Mouse (Mus musculus) T-helper 2 cell (primary cell): Measurements from ENCODE around the gene Eya2.
"Not testable (repeated sequence)": the region's sequence is repeated elsewhere in the genome, so short reads cannot be mapped to it uniquely, and the experiment has no call there.

Experiments
- in situ Hi-C: fragments of 300-600 bp; cut with MboI, MseI; formaldehyde crosslinking; loops from one replicate; pipeline ENCODE4 v1.15.1; 2025; ENCODE audit warnings: high pct_unique_total_duplicates

The Eya2 gene

DNA sequence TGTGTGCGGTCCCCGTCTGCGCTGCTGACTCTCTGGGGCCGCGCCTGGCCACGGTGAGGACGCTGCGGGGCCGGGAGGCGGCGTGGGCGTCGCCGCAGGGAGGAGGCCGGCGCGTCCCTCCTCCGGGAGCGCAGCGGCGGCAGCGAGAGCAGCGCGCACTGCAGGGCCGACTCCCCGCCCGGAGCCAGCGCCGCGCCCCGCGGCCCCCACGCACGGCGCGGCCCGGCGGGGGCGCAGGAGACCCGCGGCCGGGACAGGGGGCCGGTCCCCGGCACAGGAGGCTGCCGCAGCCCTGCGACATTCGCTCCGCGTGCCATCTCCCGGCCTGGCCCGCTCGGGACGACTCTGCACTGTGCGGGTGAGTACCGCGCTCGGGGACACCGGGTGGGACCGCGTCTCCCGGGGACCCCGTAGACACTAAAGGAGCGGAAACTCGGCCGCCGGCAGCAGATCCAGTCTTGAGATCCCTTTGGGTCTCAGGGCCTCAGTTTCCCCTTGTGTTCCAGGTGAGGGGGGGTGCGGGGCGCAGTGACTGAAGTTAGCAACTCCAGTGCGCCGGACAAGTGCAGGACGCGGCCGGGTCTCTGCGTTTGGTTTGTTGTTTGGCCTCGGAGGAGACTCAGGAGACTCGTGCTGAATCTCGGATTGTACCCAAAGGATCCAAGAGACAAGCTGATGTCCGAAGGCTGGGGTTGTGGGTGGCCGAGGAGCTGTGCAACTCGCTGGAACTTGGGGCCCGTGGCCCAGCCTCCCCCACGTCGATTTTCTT is at the start of gene Eya2:
Gene Eya2, plus strand, starts transcription at position 126 of the 769 bp plus-strand sequence.
- in situ Hi-C loops, result no loop called here

DNA sequence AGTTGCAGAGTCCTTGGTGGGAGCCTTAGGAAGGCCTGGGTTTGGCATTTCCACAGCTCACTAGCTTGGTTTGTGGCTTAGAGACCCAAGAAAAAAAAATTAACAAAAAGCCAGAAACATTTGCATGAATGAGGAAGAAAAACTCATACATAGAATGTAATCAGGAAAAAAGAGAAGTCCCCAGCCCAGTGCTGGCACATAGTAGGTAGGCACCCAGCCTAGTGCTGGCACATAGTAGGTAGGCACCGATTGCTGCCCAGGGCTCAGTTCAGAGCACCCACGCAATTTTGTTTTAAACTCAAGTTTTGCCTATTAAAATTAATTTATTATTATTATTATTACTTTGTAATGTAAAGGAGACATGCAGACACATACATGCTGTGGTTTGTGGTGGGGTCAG is 49.1 kb upstream of the Eya2 start:
- in situ Hi-C loops, result no loop called here

DNA sequence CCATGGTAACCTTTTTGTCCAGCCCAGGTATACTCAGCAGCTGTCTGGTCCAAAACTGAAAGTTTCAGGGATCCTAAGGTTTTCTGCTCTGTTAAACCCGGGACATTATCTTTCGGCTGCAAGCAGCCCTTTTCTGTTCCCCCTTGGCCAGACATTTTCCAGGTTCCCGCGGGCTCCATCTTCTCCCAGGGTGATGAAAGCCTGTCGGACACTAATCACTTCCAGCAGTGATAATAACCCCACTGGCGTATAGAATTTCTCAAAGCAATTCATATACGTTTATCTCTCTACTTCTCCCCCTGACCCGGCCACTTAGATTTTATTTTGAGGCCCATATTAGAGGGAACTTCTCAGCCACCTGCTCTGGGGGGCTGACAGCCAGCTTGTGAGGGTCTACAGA is 48.5 kb upstream of the Eya2 start:
- in situ Hi-C loops, result no loop called here

DNA sequence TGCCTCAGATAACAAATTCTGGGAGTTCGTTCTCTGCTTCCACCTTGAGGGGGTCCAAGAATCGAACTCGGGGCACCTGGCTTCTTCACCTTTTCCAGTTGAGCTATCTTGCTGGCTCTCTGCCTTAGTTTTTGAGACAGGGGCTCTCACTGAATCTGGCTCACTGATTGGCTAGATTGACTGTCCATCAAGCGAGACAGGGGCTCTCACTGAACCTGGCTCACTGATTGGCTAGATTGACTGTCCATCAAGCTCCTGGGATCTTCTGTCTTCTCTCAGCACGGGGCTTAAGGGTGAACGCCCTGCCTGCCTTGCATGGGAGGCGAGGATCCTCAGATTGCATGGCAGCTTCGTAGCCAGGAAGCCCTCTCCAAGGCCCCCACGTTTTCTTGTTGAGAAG is 47.4 kb upstream of the Eya2 start:
- in situ Hi-C loops, result no loop called here

DNA sequence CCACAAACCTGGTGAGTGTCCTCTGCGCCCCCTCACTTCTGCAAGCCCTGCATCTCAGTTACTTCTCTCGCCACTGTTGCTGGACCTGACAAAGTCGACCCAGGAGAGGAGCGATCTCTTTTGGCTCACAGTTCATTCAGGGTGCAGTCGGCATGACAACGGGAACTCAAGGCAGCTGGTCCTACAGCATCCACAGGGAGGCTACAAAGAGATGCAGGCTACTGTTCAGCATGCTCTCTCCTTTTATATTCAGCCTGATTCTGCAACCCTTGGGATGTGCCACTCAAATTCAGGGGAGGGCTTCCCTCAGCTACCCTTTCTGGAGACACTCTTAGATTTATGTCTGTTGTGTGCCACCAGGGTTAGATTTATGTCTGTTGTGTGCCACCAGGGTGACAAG is 46.2 kb upstream of the Eya2 start:
- in situ Hi-C loops, result no loop called here

DNA sequence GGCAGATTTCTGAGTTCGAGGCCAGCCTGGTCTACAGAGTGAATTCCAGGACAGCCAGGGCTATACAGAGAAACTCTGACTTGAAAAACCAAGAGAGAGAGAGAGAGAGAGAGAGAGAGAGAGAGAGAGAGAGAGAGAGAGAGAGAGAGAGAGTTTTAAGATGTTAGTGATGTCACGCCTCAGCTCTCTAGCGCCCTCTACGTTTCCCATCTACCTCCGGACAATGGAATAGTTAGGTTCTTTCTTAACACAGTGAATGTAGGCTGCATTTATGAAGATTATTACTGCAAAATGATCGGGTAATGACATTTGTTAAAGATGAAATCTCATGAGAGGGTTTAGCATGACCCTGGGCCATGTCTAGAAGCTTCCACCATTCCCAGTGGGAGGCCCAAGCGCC is 44.4 kb upstream of the Eya2 start:
- in situ Hi-C loops, result not testable (repeated sequence)

DNA sequence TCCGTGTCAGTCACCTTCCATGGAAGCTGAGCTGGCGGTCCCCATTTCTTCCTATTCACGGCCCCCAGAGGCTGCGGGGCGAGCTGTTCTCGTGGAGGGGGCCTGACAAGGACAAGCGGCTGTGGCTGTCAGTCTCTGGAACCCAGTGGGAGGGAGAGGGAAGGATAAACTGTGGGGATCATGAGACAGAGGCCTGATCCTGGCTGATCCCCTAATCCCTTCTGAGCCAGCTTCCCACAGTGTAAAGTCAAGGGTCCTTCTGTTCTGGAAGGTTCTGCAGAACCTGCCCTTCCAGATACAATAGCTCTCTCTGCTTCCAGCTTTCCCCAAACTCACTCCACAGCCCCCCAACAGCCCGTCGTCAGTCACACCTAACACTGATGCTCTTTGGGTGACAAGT is 40.8 kb upstream of the Eya2 start:
- in situ Hi-C loops, result no loop called here

DNA sequence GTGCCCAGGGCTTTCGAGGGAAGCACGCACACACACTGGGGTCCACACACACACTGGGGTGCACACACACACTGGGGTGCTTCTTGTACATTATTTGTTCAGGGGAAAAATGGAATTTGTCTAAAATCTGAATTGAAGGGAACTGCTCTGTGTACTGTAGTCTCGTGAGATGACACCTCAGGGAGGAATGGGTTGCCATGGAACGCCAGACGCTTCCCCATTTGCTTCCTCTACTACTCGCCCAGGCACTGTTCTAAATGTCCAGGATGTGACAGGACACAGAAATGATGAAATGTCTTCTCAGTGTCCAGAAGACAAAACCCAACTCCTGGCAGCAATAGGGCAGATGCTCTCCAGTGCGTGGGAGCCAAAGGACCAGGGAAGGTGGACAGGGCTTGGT is 37.6 kb upstream of the Eya2 start:
- in situ Hi-C loops, result no loop called here

DNA sequence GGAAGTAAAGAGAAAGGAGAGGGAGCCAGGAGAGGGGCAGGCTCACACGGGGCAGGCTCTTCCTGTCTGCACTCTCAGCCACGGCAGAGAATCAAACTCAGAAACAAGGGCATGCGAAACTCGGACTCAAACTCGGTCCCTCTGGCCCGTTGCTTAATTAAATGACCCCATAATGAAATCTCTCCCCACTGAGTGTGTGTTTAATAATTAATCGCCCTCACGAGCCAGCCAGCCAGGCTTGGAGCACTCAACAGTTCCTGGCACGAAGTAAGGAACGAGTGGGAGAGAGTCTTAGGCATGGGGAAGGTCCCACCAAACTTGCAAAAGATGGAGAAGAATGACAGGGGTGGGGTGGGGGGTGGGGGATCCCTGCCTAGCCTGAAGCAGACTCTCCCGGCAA is 35.9 kb upstream of the Eya2 start:
- in situ Hi-C loops, result no loop called here

DNA sequence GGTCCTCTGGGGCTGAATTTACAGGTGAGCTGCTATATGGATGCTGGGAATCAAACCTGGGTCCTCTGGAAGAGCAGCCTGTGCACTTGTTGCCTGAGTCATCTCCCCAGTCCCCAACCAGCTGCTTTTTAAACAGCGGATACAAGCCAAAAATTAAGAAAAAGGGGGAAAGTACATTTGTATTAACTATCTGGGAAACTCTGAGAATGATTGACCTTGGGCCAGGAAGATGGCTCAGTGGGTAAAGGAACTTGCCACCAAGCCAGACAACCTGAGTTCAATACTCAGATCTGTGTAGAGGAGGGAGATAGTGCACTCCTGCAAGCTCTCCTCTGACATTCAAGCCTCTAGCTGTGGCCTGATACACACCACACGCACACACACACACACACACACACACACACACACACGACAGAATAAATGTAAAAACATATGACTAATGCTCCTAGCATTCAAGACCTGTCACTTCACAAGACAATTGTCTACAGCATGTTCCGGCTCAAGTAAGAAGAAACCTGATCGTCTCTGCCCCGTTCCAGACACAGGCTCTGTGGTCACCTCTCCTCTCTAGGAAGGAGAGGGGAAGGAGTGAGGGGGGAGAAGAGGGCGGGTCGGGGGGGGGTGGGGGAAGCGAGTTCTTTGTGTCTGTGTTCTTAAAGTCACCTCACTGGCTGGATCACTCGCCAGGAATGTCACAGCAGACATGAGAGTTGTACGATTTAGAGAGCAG is 35.2 kb upstream of the Eya2 start:
- in situ Hi-C loops, result loop anchor here (10.0 kb wide), 1 partner anchor 1995 kb away; no protein-coding TSS in a partner anchor

DNA sequence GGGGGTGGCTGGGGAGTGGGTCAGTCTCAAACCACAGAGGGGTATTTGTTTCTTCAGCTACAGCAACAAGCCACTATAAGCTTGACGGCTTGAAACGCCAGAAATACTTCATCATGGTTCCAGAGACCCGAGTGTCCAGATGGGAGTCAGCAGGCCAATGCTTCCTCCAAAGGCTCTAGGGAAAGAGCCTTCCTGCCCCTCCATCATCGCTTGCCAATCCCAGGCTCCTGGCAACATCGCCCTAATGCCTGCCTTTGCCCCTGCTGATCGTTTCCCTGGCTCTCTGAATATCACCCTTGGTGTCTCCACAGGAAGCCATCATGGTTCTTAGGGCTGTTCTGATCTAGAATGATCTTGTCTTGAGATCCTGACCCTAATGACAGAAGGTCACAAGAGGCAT is 33.0 kb upstream of the Eya2 start:
- in situ Hi-C loops, result loop anchor here (10.0 kb wide), 1 partner anchor 1993 kb away; no protein-coding TSS in a partner anchor

DNA sequence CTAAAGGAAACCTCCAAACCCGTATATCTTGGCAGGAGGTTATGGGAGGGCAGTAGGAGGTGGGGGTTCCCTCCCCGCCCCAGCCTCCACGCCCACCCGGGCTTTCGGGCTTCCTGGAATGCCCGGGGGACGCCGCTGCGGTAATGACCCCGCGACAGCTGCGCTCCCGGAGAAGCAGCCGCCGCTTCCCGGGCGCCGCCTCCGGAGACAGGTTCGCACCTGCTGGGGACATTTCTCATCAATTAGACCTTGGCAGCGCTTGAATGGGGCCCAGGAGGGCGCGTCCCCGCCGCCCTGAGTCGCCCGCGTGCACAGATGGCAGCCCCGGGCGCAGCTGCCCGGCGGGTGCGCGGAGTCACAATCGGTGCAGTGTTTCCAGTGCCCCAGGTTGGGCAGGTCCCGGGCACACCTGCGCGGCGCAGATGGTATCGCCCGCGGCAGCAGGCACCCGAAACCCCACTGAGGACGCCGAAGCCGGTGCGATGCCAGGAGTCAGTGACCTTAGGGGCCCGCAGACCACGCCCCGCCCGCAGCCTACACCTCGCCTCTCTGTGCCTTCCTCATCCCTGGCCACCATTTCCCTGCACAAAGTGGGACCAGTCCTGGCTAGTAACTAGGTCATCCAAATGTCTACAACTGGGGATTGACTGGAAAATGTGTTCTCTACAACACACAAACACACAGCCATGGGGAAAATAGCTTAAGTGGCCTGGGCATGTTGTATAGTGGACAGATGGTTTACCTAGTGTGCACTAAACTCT is 31.4 kb upstream of the Eya2 start:
- in situ Hi-C loops, result loop anchor here (10.0 kb wide), 1 partner anchor 1991 kb away; no protein-coding TSS in a partner anchor

DNA sequence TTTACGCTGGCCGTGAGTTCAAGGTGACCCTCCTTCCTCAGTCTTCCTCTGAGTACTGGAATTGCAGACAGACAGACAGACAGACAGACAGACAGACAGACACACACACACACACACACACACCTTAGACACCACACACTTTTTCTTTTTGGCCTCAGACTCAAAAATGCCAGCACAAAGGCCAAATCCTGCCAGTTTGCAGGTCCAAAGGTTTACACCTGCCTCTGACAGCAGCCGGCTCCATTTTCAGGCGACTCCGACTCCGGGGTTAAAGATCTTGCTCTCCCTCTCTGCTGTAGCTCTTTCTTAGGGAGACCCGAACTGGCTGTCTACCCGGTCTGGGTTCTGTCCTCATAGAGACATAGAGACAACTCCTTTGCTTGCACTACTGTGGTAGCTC is 30.7 kb upstream of the Eya2 start:
- in situ Hi-C loops, result loop anchor here (10.0 kb wide), 1 partner anchor 1991 kb away; no protein-coding TSS in a partner anchor

DNA sequence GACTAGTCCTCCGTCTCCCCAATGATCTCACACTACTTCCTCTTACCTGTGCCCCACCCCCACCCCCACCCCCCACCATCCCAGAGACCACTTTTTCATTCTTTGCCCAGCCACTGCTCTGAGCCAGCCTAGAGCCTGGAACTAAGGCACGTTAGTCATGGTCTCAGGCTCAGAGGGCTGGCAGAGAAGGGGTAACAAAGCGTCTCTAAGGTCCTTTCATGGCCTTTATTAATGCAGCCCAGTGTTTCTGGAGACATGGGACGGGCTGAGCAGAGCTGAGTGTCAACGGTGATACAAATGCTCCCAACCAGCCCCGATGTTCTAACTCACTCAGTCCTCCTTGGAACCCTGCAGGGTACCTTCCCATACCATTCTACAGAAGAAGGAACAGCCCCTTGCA is 30.2 kb upstream of the Eya2 start:
- in situ Hi-C loops, result loop anchor here (10.0 kb wide), 1 partner anchor 1990 kb away; no protein-coding TSS in a partner anchor

DNA sequence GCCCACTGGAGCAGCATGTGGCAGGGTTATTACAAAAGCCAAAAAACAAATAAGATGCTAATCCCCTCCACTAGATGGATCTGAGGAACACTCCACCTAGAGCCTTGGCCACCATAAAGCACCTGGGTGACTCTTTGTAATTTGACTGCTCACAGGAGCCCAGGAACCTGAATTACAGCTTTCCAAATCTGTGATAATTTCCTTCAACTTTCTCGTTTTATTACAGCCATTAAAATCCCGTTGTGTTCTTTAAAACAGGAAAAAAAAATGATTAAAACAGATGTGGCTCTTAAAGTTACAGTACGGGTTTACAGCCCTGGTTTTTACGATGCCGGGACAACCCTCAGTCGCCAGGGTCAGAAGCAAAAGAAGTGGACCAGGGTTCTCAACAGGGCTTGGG is 27.9 kb upstream of the Eya2 start:
- in situ Hi-C loops, result loop anchor here (10.0 kb wide), 1 partner anchor 1988 kb away; no protein-coding TSS in a partner anchor

DNA sequence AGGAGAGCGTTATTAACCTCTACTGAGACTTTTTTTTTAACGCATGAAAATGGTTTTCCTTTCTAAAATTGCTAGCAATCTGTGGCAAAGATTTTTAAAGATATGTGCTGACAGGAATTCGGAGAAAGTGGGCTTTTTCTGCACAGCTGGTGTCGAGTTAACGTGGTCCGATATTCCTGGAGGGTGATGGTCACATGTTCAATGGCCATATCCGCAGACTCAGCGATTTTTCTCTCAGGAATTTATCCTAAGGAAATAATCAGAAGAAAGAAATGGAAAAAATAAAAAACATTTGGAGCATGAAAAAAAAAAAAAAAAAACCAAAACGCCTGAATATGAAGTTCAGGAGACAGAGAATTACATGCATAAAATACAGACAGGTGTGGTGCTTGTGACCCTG is 27.0 kb upstream of the Eya2 start:
- in situ Hi-C loops, result loop anchor here (10.0 kb wide), 1 partner anchor 1987 kb away; no protein-coding TSS in a partner anchor

DNA sequence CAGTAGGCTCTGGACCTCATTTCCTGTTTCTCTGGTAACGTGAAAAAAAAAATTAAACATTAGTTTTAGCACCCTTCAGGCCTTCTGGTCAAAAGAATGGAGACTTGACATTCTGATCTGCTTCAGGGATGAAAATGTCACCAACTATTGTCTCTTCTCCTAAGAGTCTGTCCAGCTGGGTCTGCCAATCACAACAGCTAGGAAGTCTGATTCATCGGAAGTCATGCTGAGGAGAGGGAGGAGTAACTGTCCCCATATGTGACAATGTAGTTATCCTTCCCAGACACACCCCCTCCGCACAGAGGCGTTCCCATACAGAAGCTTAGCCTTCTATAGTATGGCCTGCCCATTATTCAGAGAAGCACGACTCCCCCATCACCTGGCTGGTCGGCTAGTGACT is 25.9 kb upstream of the Eya2 start:
- in situ Hi-C loops, result loop anchor here (10.0 kb wide), 1 partner anchor 1986 kb away; no protein-coding TSS in a partner anchor

DNA sequence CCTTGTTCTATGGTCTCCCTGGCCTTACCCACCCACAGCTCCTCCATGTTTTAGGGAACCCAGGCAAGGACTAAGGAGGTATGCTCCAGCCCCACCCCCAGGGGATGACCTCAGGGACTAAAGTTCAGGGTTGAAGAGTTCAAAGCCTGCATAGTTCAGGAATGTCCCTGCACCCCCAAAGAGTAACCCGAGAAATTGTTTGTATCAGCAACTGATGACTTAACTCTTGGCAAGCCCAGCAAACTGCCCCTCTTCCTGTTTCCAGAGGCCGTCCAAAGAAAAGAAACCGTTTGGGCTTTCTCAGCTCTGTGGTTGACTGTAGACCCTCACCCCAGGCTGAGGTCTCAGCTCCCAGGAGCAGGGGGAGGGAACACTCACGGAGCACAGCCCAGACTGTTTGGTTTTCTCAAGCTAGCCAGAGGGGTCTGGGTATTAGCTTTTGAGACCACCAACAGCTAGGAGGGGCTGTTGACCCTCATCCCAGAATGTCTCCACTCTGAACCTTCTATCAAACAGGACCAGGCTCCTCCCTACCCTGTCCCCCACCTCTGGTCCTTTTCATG is 23.5 kb upstream of the Eya2 start:
- in situ Hi-C loops, result no loop called here

DNA sequence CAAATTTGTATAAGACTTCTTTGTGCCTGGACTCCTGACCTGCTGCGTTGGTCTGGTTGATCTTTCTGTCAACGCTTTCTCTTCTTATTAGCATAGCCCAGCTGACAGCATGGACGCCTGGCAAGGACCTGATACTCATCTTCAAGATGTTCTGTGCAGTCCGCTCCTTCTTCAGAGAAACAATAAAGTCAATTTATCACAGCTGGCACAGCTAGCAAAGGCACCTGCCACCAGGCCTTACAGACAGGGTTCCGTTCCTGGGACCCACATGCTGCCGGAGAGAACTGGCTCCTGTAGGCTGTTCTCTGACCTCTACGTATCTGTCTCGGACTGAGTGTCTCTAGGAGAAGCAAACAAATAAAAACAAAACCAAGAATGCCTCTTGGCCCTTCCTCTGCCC is 11.8 kb upstream of the Eya2 start:
- in situ Hi-C loops, result loop anchor here (10.0 kb wide), 1 partner anchor 1252 kb away; no protein-coding TSS in a partner anchor

DNA sequence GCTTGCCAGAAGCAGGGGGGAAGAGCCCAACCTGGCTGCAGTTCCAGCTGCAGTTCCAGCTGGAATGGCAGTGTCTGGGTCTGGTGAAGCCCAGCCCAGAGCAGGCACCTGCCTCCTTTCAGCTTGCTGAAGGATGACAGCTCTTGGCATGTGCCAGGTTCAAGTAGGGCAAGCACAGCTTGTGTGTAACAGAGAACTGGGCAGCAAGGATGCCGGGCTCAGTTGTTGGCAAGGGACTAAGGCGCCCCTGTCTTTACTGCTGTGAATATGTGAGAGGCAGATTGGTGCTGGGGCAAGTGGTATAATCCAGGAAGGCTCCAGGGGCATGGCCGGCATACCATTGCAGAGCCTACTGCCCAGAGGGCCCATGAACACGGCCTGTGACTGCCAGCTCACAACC is 11.3 kb upstream of the Eya2 start:
- in situ Hi-C loops, result loop anchor here (10.0 kb wide), 1 partner anchor 1251 kb away; no protein-coding TSS in a partner anchor

DNA sequence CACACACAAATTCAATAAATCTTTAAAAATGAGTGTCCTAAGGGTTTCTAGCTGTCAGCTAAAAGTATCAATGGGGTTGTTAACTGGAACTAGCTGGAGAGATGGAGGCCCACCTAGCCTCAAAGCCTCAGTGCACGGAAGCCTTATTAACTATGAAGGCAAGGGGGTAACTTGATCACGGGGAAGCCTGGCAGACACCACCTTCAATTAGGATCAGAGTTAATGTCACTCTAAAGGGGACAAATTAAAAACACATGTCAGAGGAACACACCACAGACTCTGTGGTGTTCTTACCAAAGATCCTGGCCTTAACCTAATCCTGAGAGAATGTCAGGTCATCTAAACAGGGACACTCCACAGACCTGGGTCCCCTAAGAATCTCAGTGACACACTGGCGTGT is 10.3 kb upstream of the Eya2 start:
- in situ Hi-C loops, result loop anchor here (10.0 kb wide), 1 partner anchor 1250 kb away; no protein-coding TSS in a partner anchor
